Mouse (Mus musculus) heart, postnatal 36 days (tissue): ENCODE data around the gene Ccdc162. TPM values are rescaled to one million over a fixed set of nuclear protein-coding genes. Genes with fewer than 3 reads are reported as not detected.

Experiments
- DNase-seq, 2 experiments: peaks; one replicate each; pipeline ENCODE4 v3.0.0; 2021 to 2022
- intact Hi-C: fragments of 180-260 bp; cut with DNase I; formaldehyde crosslinking; loops from one replicate; pipeline ENCODE4 v1.15.1; 2025
- total RNA-seq, 2 experiments: library from RNA; stranded (reverse); gene quantifications; 2 replicates each; pipeline ENCODE4 v1.2.3; 2021

The Ccdc162 gene
- total RNA-seq, 2 experiments from 2014 or later, result 0.36 to 0.38 TPM

- intact Hi-C loops, result no loop called here
- DNase-seq, result no peak
These were observed 67.2 kb downstream of the Ccdc162 start for GRCm38 (mm10) chr10:41649186-41649585.

GRCm38 (mm10) chr10:41638776-41639175 lies 77.7 kb downstream of the Ccdc162 start:
- intact Hi-C loops, result no loop called here
- no peak for DNase-seq

- DNase-seq, result no peak
- intact Hi-C loops, result no loop called here
These were observed 81.0 kb downstream of the Ccdc162 start for GRCm38 (mm10) chr10:41635276-41636033.

- no peak for DNase-seq
- intact Hi-C loops, result no loop called here
These were observed 82.6 kb downstream of the Ccdc162 start for GRCm38 (mm10) chr10:41633801-41634200.

GRCm38 (mm10) chr10:41632062-41632461 lies 84.4 kb downstream of the Ccdc162 start:
- intact Hi-C loops, result no loop called here

GRCm38 (mm10) chr10:41626996-41627395 lies 89.4 kb downstream of the Ccdc162 start:
- DNase-seq, result no peak
- intact Hi-C loops, result no loop called here

More at GRCm38 (mm10) chr10:41632062-41632461, 84.4 kb downstream of the Ccdc162 start:
- no peak for DNase-seq

- intact Hi-C loops, result no loop called here
These were observed 96.4 kb downstream of the Ccdc162 start for GRCm38 (mm10) chr10:41619988-41620387.

GRCm38 (mm10) chr10:41615487-41615886 lies 100.9 kb downstream of the Ccdc162 start:
- intact Hi-C loops, result no loop called here
- no peak for DNase-seq

More at GRCm38 (mm10) chr10:41619988-41620387, 96.4 kb downstream of the Ccdc162 start:
- no peak for DNase-seq

GRCm38 (mm10) chr10:41611941-41612340 lies 104.5 kb downstream of the Ccdc162 start:
- intact Hi-C loops, result no loop called here
- no peak for DNase-seq

GRCm38 (mm10) chr10:41609475-41609874 lies 107.0 kb downstream of the Ccdc162 start:
- intact Hi-C loops, result no loop called here
- DNase-seq, result no peak

GRCm38 (mm10) chr10:41608485-41608884 lies 107.9 kb downstream of the Ccdc162 start:
- no peak for DNase-seq
- intact Hi-C loops, result no loop called here

- DNase-seq, result no peak
- intact Hi-C loops, result no loop called here
These were observed 113.8 kb downstream of the Ccdc162 start for GRCm38 (mm10) chr10:41602667-41603066.

GRCm38 (mm10) chr10:41601898-41602545 lies 114.4 kb downstream of the Ccdc162 start:
- no peak for DNase-seq
- intact Hi-C loops, result no loop called here

GRCm38 (mm10) chr10:41601302-41601701 lies 115.1 kb downstream of the Ccdc162 start:
- DNase-seq, result no peak
- intact Hi-C loops, result no loop called here

- no peak for DNase-seq
These were observed 117.4 kb downstream of the Ccdc162 start for GRCm38 (mm10) chr10:41599051-41599450.

GRCm38 (mm10) chr10:41598221-41598620 lies 118.2 kb downstream of the Ccdc162 start:
- peak; percentile 12 to 19 for DNase-seq
- intact Hi-C loops, result no loop called here

More at GRCm38 (mm10) chr10:41599051-41599450, 117.4 kb downstream of the Ccdc162 start:
- intact Hi-C loops, result no loop called here

- DNase-seq, result no peak
- intact Hi-C loops, result no loop called here
These were observed 120.9 kb downstream of the Ccdc162 start for GRCm38 (mm10) chr10:41595550-41595949.

- intact Hi-C loops, result no loop called here
- no peak for DNase-seq
These were observed 121.5 kb downstream of the Ccdc162 start for GRCm38 (mm10) chr10:41594957-41595356.

GRCm38 (mm10) chr10:41594433-41594832 lies 122.0 kb downstream of the Ccdc162 start:
- intact Hi-C loops, result no loop called here
- DNase-seq, result no peak

GRCm38 (mm10) chr10:41588616-41589015 lies 127.8 kb downstream of the Ccdc162 start:
- DNase-seq, result no peak
- intact Hi-C loops, result no loop called here

- no peak for DNase-seq
- intact Hi-C loops, result no loop called here
These were observed 129.2 kb downstream of the Ccdc162 start for GRCm38 (mm10) chr10:41586947-41587852.
